Comparison of ENCODE assay signal across 8 mouse cellular contexts in the genomic region with DNA sequence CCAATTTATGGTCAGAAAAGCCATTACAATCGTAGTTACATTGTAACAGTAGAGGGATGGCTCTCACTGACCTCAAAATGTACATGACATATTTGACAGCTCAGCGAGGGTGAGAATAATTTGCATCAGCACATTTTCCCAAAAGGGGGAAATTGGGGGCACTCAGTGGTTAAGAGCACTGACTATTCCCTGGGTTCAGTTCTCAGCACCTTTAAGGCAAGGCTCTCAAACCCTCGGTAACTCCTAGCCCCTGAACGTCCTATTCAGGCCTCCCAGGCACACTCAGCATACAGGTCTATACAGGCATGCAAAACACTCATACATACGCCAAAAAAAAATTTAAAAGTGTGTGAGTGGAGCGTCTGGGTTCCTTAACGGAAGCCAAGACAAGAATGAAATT. TPM values are rescaled to one million over a fixed set of nuclear protein-coding genes. Genes with fewer than 3 reads are reported as not detected.
A peak's percentile ranks its signal among the peaks of the same experiment; 100 is the strongest.
DNase-seq lines count a peak whose midpoint lies in the region; ATAC-seq and TF ChIP-seq lines count a peak whose summit lies in the region.

No protein-coding gene starts in this region.

- WGBS in heart, postnatal 0 days = 50% methylated on average over 7 of the region's 7 CpGs
- 51% methylated on average over 7 of the region's 7 CpGs for WGBS in intestine, embryonic 14.5 days
- 60% methylated on average over 7 of the region's 7 CpGs for WGBS in midbrain, embryonic 16.5 days

- peak overlapping the region; percentile 73; the same call in 1 of the 2 replicates for H3K4me2 ChIP-seq in heart, postnatal 0 days (ENCODE audit: low read depth, low read length)
- peak overlapping the region; percentile 72 for H3K4me2 ChIP-seq in intestine, embryonic 14.5 days (ENCODE audit: low read length)
- H3K4me2 ChIP-seq in midbrain, embryonic 16.5 days (ENCODE audit: low read length) = peak overlapping the region; percentile 76

- no peaks in the 10 kb centered on the region for H3K4me1 ChIP-seq in heart, postnatal 0 days (ENCODE audit: control insufficient read depth, insufficient read depth)
- peaks cover 7% of the 10 kb centered on the region; the same call in 1 of the 2 replicates for H3K4me1 ChIP-seq in brown adipose tissue, adult 24 weeks (ENCODE audit: control insufficient read depth, insufficient read depth, insufficient read length, low read length)
- no peaks in the 10 kb centered on the region for H3K4me1 ChIP-seq in intestine, embryonic 14.5 days (replicated peaks; ENCODE audit: control insufficient read depth, insufficient read depth, low read length)
- no peaks in the 10 kb centered on the region for H3K4me1 ChIP-seq in midbrain, embryonic 16.5 days (ENCODE audit: control insufficient read depth, insufficient read depth, low read length)

- H3K36me3 ChIP-seq in heart, postnatal 0 days (replicated peaks; ENCODE audit: control insufficient read depth, insufficient read depth, low read length) = no peaks in the 10 kb centered on the region
- no peaks in the 10 kb centered on the region for H3K36me3 ChIP-seq in intestine, embryonic 14.5 days (ENCODE audit: control insufficient read depth, insufficient read depth, low read length)
- H3K36me3 ChIP-seq in midbrain, embryonic 16.5 days (ENCODE audit: control insufficient read depth, insufficient read depth, low read length) = no peaks in the 10 kb centered on the region

- TF ChIP-seq EP300 in heart, postnatal 0 days (IDR thresholded peaks at IDR 0.05; ENCODE audit: low read depth) = no peak

- no peak for ATAC-seq in heart, postnatal 0 days (ENCODE audit: insufficient read depth, low read depth)
- ATAC-seq in intestine, embryonic 14.5 days (replicated peaks; ENCODE audit: low FRiP score, low TSS enrichment, low read depth) = peak; percentile 9; the same call in 1 of the 2 replicates
- ATAC-seq in midbrain, embryonic 16.5 days = no peak

- H3K27me3 ChIP-seq in heart, postnatal 0 days (ENCODE audit: control insufficient read depth, insufficient read depth, low read length) = no peaks in the 10 kb centered on the region
- H3K27me3 ChIP-seq in intestine, embryonic 14.5 days (replicated peaks; ENCODE audit: control insufficient read depth, insufficient read depth, low read length) = no peaks in the 10 kb centered on the region
- H3K27me3 ChIP-seq in midbrain, embryonic 16.5 days (ENCODE audit: control insufficient read depth, insufficient read depth, low read depth, low read length) = no peaks in the 10 kb centered on the region

- H3K9ac ChIP-seq in heart, postnatal 0 days (replicated peaks; ENCODE audit: low read depth, low read length) = no peak overlapping the region
- H3K9ac ChIP-seq in intestine, embryonic 14.5 days (ENCODE audit: low read length) = no peak overlapping the region
- no peak overlapping the region for H3K9ac ChIP-seq in midbrain, embryonic 16.5 days (ENCODE audit: low read depth, low read length)

- H3K27ac ChIP-seq in heart, postnatal 0 days (ENCODE audit: low read depth) = no peak overlapping the region
- no peak overlapping the region for H3K27ac ChIP-seq in brown adipose tissue, adult 24 weeks (replicated peaks; ENCODE audit: low read depth, low read length)
- no peak overlapping the region for H3K27ac ChIP-seq in intestine, embryonic 14.5 days (ENCODE audit: low read depth)
- no peak overlapping the region for H3K27ac ChIP-seq in midbrain, embryonic 16.5 days (ENCODE audit: low read length)

- 0 out of 2 replicates have a peak overlapping the region, but pooled peaks have one; percentile 65 for H3K4me3 ChIP-seq in heart, postnatal 0 days (ENCODE audit: low read depth, low read length)
- H3K4me3 ChIP-seq in brown adipose tissue, adult 24 weeks (ENCODE audit: insufficient read depth, low read depth, low read length) = peak overlapping the region; percentile 24; the same call in 1 of the 2 replicates
- H3K4me3 ChIP-seq in intestine, embryonic 14.5 days (ENCODE audit: low read depth, low read length) = peak overlapping the region; percentile 44; the same call in 1 of the 2 replicates
- peak overlapping the region; percentile 67 for H3K4me3 ChIP-seq in midbrain, embryonic 16.5 days (ENCODE audit: low read depth, low read length)

- H3K9me3 ChIP-seq in heart, postnatal 0 days (replicated peaks; ENCODE audit: control insufficient read depth, low read length) = no peaks in the 10 kb centered on the region
- no peaks in the 10 kb centered on the region for H3K9me3 ChIP-seq in intestine, embryonic 14.5 days (ENCODE audit: control insufficient read depth, low read length)
- no peaks in the 10 kb centered on the region for H3K9me3 ChIP-seq in midbrain, embryonic 16.5 days (replicated peaks; ENCODE audit: control insufficient read depth, low read length, poor library complexity, severe bottlenecking)

- DNase-seq in heart, postnatal 0 days (ENCODE audit: low spot score) = no peak
- no peak for DNase-seq in heart, adult 8-10 months (ENCODE audit: low spot score)
- DNase-seq in intestine, embryonic 14.5 days (ENCODE audit: low spot score) = no peak
- DNase-seq in left cerebral cortex, adult 11 months (ENCODE audit: low spot score) = no peak
- DNase-seq in right cerebral cortex, postnatal 14 days = no peak
- no peak for DNase-seq in cerebellum, adult 8-10 months

- TF ChIP-seq CTCF in heart, postnatal 0 days (IDR thresholded peaks at IDR 0.05; ENCODE audit: low read depth) = no peak

RNA-seq across cellular contexts. Expression of gene Rwdd3, which starts 0.9 kb away (rescaled TPM):
- not detected in 2 replicates for total RNA-seq in heart, postnatal 0 days (2014; rRNA removed; ENCODE audit: low replicate concordance)
- 3.3 and 4.8 TPM in 2 replicates for polyA plus RNA-seq in heart, postnatal 0 days (2015; fragmentation: Nextera tagmentation; extraction: Ambion mirVana)
- total RNA-seq in heart, adult 8-10 months (2022) = 1 to 10 TPM; 1.7 to 3.1 (median 2.2) TPM
- 10.9 and 11.9 TPM in 2 replicates for polyA plus RNA-seq in brown adipose tissue, adult 24 weeks (2012; ENCODE audit: insufficient read depth, insufficient read length, missing spikeins)
- polyA plus RNA-seq in intestine, embryonic 14.5 days (2014; fragmentation: Nextera tagmentation; extraction: Ambion mirVana) = 5.4 and 6.6 TPM in 2 replicates
- polyA plus RNA-seq in midbrain, embryonic 16.5 days (2015; fragmentation: Nextera tagmentation; extraction: Ambion mirVana) = 5.1 and 7.7 TPM in 2 replicates
